Mouse (Mus musculus): ENCODE measurements around the gene Frmd7. TPM values are rescaled to one million over a fixed set of nuclear protein-coding genes. Genes with fewer than 3 reads are reported as not detected.

Frmd7 gene
- total and polyA plus RNA-seq, 3 experiments, result not detected

Other genes starting within 250 kb of the Frmd7 start
- gene Stk26, start 101.7 kb downstream of the Frmd7 start, total RNA-seq (2012; rRNA removed), result 0.04 and 0.21 TPM in 2 replicates
- 0.72 and 0.92 TPM in 2 replicates for gene Stk26, start 101.7 kb downstream of the Frmd7 start, total RNA-seq (2014; rRNA removed)
- gene Stk26, start 101.7 kb downstream of the Frmd7 start, polyA plus RNA-seq (2012; ENCODE audit: insufficient read length, low read depth), result 0.35 and 0.57 TPM in 2 replicates
- gene Rap2c, start 75.3 kb upstream of the Frmd7 start, total RNA-seq (2012; rRNA removed), result 10.0 and 12.2 TPM in 2 replicates
- 31.7 and 34.7 TPM in 2 replicates for gene Rap2c, start 75.3 kb upstream of the Frmd7 start, total RNA-seq (2014; rRNA removed)
- gene Rap2c, start 75.3 kb upstream of the Frmd7 start, polyA plus RNA-seq (2012; ENCODE audit: insufficient read length, low read depth), result 22.9 and 28.8 TPM in 2 replicates